Mouse (Mus musculus) testis, postnatal 14 days (tissue): ENCODE measurements around the gene Pptc7.

ENCODE experiments used
- DNase-seq: peaks from one replicate; pipeline ENCODE4 v3.0.0; 2021; ENCODE audit warnings: low spot score

Gene Pptc7

DNA sequence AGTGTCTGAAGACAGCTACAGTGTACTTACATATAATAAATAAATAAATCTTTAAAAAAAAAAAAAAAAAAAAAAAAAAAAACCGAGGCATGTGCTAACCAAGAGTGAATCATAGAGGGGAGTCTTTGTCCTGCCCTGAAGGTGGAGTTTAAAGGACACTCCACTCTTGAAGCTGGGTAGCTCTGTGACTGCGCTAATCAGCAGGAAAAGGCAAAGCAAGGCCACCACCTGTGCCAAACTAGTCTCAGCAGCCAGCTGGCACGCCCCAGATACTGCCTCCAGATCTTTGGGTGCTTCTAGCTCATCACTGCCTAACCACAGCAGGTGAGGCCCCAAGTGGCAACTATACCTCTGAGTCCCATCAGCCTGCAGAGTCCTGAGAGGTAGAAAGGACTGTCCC is 50.5 kb downstream of the Pptc7 start:
- DNase-seq: no peak

DNA sequence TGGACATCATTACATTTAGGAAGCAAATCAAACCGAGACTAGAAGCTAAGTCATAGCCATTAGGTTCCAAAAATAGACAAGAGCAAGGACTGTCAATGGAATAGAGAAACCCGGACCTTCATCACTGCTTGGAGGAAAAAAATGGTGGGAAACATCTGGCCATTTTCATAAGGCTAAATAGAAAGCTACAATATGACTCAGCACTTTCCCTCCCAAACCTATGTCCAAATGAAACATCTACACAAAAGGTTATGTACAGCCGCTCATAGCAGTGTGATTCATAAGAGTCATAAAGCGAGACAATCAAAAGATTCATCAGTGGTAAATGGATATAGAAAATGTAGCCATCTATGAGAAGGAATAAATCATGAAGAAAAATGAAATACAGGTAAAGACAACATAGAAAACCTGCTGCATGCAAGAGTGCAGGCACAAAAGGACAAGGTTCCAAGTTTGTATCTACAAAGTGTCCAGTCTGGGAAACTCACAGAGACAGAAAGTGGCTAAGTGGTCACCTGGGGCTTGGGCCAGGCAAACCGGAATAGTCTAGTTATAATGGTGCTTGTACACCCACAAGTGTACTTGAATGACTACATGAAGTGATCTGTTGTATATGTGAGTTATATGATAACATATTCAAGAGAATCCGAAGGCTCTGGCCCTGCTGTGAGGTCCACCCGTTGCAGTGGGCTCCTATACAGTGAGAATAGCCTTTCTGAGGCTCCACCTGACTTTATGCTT is 52.6 kb downstream of the Pptc7 start:
- no peak for DNase-seq

- DNase-seq: no peak
These were observed 58.7 kb downstream of the Pptc7 start for GRCm38 (mm10) chr5:122342874-122343273.

DNA sequence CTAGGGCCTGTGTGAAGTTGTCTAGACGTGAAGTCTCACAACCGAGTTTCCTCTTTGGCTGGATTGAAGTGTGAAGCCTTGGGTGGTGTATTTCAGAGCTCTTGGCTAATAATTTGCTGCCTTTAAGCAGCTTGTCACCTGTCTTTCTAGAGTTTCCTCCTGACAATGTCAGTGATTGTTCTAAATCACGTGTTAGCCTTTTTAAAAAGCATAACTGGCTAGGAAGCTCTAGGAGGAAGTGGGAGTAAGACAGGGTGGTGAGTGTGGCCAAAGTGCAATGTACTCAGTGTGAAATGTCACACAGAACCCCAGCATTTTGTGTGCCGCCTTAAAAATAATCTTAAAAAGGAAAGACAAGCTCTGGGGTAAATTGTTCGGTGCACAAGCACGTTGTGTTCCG is 59.6 kb downstream of the Pptc7 start:
- DNase-seq: no peak

DNA sequence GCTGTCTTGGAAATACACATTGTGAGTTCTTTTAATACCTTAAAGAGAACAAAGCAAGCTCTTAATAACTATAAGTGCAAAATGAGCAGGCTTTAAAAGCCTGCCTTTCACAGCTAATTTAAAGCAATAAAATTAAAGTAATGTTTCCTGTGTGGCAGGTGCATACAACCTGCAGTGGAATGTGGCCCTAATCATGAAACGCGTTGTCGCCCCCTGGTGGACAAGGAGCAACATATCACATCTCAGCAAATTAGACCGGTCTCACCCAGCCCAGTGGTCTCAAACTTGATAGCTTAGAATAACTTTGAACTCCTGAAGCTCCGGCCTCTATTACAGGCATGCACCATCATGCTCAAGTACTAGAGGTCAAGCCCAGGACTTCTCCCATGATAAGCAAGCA is 60.1 kb downstream of the Pptc7 start:
- peak; percentile 36 for DNase-seq

DNA sequence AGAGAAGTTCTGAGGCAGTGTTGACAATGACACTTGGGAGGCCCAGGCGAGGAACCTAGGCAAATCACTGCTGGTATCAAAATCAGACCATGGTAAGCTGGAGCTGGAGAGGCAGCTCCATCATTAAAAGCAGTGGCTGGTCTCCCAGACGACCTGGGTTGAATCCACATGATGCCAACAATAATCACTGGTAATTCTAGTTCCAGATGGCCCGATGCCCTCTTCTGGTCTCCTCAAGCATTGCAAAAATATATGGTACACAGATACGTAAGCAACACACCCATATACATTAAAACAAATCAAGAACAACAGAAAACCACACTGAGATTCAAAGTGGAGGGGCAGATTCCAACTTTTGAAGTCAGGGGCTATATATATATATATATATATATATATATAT is 61.6 kb downstream of the Pptc7 start:
- no peak for DNase-seq

GRCm38 (mm10) chr5:122353807-122354491 is 69.8 kb downstream of the Pptc7 start, which contains the start of the genes Rad9b and Vps29:
TSS of gene Rad9b (minus strand) at chr5:122354233.
TSS of gene Vps29 (plus strand) at chr5:122354369.
- peak; percentile 98 for DNase-seq

- no peak for DNase-seq
These were observed 70.4 kb downstream of the Pptc7 start for GRCm38 (mm10) chr5:122354492-122355067.

DNA sequence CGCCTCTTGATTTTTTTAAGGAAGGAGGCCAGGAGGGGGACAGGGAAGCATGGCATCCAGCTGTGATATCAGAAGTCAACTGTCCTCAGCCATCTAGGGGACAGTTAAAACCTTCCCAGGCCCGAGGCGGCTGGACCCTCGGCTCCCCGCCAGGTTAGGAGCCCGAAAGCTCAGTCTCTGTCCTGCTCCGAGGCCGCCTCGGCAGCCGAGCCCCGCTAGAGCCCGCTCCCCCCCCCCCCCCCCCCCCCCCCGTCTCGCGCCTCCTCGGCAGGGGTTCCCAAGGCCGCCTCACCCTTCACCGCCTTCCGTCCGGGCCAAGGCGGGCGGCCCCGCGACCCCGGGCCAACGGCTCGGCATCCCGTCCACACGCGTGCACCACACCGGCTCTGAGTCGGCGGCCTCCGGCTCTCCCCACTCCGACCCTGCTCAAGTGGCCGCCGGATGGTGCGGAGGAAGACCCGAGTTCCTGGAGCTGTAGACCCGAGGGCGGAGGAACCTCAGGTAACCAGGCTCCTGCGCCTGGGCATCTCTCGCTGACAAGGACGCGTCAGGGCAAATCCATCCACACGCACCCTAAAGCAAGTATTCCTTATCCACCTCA is 87.5 kb downstream of the Pptc7 start, which contains the start of gene Gpn3:
Gene Gpn3, plus strand, starts transcription at position 286 of the 601 bp plus-strand sequence.
- no peak for DNase-seq

DNA sequence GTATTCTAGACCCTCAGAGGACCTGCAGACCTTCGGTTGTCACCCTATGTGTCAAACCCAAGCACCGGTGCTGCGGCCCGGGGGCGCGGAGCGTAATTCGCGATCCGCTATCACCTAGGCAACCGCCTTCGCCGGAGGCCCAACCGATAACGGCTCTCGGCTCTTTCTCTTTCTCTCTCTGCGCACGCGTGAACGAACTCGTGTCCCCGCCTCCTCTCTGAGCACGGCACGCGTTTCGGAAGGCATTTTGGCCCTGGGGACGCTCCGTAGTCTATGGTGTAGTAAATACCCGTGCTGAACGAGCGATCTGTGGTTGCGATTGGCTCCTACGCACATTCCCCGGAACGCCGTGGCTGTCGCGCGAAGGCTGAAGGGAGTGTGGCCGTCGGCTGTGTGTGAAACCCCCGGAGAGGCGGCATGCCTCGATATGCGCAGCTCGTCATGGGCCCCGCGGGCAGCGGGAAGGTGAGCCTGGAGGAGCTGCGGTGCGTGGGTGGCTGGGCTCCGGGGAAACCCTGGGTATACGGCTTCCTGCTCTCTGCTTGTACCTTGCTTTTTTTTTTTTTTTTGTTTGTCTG is 88.1 kb downstream of the Pptc7 start, which contains the start of gene Fam216a:
Gene Fam216a, minus strand, starts transcription at position 173 of the 578 bp plus-strand sequence.
- DNase-seq: peak; percentile 99

GRCm38 (mm10) chr5:122372878-122373277 is 88.7 kb downstream of the Pptc7 start:
- DNase-seq: no peak
